Mouse (Mus musculus) adrenal gland, adult 2 months (tissue): ENCODE measurements around the gene Ltbr. TPM values are rescaled to one million over a fixed set of nuclear protein-coding genes. Genes with fewer than 3 reads are reported as not detected.

Source experiments
- DNase-seq: peaks from one replicate; pipeline ENCODE4 v3.0.0; 2021
- long read RNA-seq: library from polyadenylated mRNA; stranded (forward); transcript quantifications from one replicate; pipeline ENCODE4 v2.0.0, GENCODE M21; 2021
- polyA plus RNA-seq: library from polyadenylated mRNA; depleted of rRNA; stranded (reverse); fragments of >200 nt; gene quantifications from 2 replicates; pipeline ENCODE4 v1.2.3, GENCODE M21; 2012; rRNA removed
- total RNA-seq, 2 experiments: library from RNA; stranded (reverse); gene quantifications; 2 replicates each; pipeline ENCODE4 v1.2.3; 2021

Ltbr gene
- total RNA-seq = 10 to 100 TPM; 75.1 to 78.7 TPM
- polyA plus RNA-seq = 179 and 206 TPM in 2 replicates
- long read RNA-seq, transcript Ltbr-201 (10 exons, 2,107 nt) = major isoform, 18 of 26 reads
- long read RNA-seq, partial matches to known transcripts = 5 of 26 reads
- long read RNA-seq, other reads (novel, unspliced or antisense) = 3 of 26 reads

GRCm38 (mm10) chr6:125313546-125314230, at the start of gene Ltbr:
TSS of gene Ltbr (minus strand) at chr6:125313885.
- peak; percentile 95 for DNase-seq

- DNase-seq = no peak
Measured at GRCm38 (mm10) chr6:125363021-125363420, 49.3 kb upstream of the Ltbr start.

GRCm38 (mm10) chr6:125361467-125362291, 48.0 kb upstream of the Ltbr start:
- DNase-seq = peak; percentile 74

GRCm38 (mm10) chr6:125360846-125361245, 47.2 kb upstream of the Ltbr start:
- DNase-seq = no peak

GRCm38 (mm10) chr6:125359999-125360398, 46.3 kb upstream of the Ltbr start:
- peak; percentile 82 for DNase-seq

- no peak for DNase-seq
Measured at GRCm38 (mm10) chr6:125357334-125357733, 43.6 kb upstream of the Ltbr start.

- DNase-seq = no peak
Measured at GRCm38 (mm10) chr6:125356264-125356663, 42.6 kb upstream of the Ltbr start.

GRCm38 (mm10) chr6:125355197-125355741, 41.6 kb upstream of the Ltbr start:
- DNase-seq = no peak

- DNase-seq = peak; percentile 91
Measured at GRCm38 (mm10) chr6:125354352-125355151, 40.9 kb upstream of the Ltbr start.

GRCm38 (mm10) chr6:125353655-125354054, 40.0 kb upstream of the Ltbr start:
- DNase-seq = no peak

GRCm38 (mm10) chr6:125353221-125353620, 39.5 kb upstream of the Ltbr start:
- DNase-seq = no peak

GRCm38 (mm10) chr6:125352811-125353210, 39.1 kb upstream of the Ltbr start:
- peak; percentile 51 for DNase-seq

GRCm38 (mm10) chr6:125352046-125352384, 38.3 kb upstream of the Ltbr start:
- DNase-seq = no peak

- DNase-seq = peak; percentile 92
Measured at GRCm38 (mm10) chr6:125351368-125352045, 37.8 kb upstream of the Ltbr start.

GRCm38 (mm10) chr6:125350995-125351324, 37.3 kb upstream of the Ltbr start:
- peak; percentile 52 for DNase-seq

- DNase-seq = peak; percentile 74
Measured at GRCm38 (mm10) chr6:125350231-125350994, 36.7 kb upstream of the Ltbr start.

GRCm38 (mm10) chr6:125349575-125350230, 36.0 kb upstream of the Ltbr start:
- peak; percentile 89 for DNase-seq

GRCm38 (mm10) chr6:125348721-125349574, 35.3 kb upstream of the Ltbr start, which contains the start of gene Tnfrsf1a:
TSS of gene Tnfrsf1a (plus strand) at chr6:125349362.
- DNase-seq = peak; percentile 45

GRCm38 (mm10) chr6:125346029-125346428, 32.3 kb upstream of the Ltbr start:
- DNase-seq = no peak
